Mouse (Mus musculus) urinary bladder, postnatal 25 days (tissue): ENCODE data around the gene Maml3.

Source experiments
- DNase-seq: peaks from one replicate; pipeline ENCODE4 v3.0.0; 2022; ENCODE audit warnings: low spot score

Maml3 gene

DNA sequence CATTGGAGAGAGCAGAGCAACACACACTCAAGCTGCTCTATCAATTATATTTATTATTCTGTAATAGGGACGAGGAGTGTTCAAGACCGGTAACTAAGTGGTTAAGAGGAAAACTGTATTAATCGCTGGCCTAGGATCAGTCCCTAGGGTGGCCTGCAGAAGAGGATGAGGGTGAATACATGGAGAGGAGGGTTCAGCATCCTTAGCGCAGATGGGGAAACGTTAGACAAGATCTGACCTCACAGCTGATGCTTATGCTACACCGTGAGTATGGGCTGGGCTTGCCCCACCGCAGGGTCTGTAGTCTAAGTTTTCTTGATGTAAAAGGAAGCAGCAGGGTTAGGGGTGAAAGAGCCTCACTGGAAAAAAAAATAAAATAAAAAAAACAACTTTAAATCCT lies 285.8 kb downstream of the Maml3 start:
- no peak for DNase-seq

GRCm38 (mm10) chr3:51817919-51818318 lies 287.0 kb downstream of the Maml3 start:
- DNase-seq: no peak

- DNase-seq: no peak
Measured at GRCm38 (mm10) chr3:51817329-51817728, 287.5 kb downstream of the Maml3 start.

DNA sequence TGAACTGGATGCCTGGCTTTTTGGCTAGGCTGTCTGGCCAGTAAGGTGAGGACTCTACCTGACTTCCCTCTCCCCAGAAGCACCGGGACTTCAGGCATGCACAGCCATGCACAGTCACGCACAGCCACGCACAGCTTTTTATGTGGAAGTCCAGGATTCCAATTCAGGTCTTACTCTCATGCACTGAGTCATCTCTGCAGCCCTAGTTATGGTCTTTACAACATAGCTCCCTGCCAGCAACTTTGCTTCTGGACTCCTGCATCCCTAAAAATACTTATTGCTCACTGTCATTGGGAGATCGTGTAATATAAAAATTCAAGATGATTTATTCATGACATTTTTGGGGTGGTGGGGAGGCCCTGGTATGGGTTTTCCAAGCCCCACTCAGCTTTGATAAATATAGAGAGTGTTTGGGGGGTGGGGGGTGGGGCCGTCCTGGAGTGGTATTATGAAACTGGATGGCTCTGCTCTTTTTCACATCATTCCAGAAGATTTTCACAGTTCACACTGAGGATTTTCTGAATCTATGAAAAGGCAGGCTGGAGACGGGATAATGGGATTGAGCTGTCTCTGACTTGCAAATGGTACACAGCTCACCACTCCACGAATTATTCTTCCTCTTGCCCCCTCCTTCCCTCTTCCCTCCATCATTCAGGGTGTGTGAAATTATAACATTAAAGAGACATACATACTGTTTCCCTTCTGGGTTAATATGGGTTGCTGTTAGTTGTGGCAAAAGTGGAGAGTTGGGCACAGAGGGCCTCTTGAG lies 288.2 kb downstream of the Maml3 start:
- DNase-seq: no peak

- no peak for DNase-seq
Measured at GRCm38 (mm10) chr3:51814073-51814472, 290.8 kb downstream of the Maml3 start.

DNA sequence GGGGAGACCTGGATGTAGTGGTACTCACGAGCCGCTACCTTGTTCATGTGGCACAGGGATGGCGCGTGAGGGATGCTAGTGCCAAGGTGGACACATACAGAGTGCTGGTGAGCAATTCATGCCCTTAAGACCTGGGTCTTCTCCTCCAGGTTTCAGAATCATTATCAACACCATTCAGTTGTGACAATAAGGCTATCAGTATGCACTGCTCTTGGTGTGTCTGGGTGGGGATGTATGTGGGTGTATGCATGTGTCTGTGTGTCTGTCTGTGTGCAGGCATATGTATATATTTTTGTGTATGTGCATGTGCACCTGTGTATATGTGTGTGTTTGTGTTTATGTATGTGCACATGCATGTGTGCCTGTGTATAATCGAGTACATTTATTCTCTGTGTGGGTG lies 291.7 kb downstream of the Maml3 start:
- DNase-seq: no peak

GRCm38 (mm10) chr3:51810731-51811130 lies 294.1 kb downstream of the Maml3 start:
- DNase-seq: no peak

- DNase-seq: no peak
Measured at GRCm38 (mm10) chr3:51809822-51810221, 295.1 kb downstream of the Maml3 start.

DNA sequence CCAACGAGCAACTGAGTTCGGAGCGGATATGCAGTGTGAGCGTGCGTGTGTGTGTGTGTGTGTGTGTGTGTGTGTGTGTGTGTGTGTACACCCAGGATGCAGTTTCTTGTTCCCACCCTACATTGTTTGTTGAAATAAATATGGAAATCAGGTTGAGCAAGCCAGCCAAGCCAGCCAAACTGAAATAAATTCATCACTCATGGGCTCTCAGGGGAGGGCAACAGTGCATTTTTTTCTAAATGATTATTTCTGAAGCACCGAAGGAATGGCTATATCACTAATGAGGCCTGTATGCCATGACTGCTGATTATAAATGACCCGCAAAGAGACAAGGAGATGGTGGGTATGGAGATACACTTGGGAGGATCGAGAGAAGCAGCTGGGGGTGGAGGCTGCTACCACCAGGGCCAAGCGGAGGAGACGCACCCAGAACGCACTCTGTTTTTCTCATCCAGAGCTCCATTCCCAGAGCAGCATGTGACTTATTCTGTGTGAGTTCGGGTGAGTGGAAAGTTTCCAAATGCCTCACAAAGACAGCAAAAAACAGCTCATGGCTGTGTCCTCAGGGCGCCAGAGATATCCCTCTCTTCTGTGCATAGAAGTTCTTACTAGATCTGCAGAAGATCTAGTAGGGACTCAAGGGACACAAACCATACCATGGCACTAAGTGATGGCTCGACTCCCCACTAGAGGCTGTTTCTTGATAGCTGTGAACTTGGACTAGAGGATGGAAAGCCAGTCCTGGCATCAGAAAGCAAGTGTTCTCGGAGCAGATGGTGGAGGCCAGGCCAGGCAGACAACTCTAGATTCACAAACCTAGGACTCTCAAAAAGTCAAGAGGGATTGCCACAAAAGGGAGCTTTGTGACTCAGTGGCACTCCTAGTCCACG lies 296.6 kb downstream of the Maml3 start:
- DNase-seq: no peak

- no peak for DNase-seq
Measured at GRCm38 (mm10) chr3:51805488-51806318, 299.2 kb downstream of the Maml3 start.

- DNase-seq: no peak
Measured at GRCm38 (mm10) chr3:51803903-51804302, 301.0 kb downstream of the Maml3 start.

- no peak for DNase-seq
Measured at GRCm38 (mm10) chr3:51799650-51800049, 305.2 kb downstream of the Maml3 start.

DNA sequence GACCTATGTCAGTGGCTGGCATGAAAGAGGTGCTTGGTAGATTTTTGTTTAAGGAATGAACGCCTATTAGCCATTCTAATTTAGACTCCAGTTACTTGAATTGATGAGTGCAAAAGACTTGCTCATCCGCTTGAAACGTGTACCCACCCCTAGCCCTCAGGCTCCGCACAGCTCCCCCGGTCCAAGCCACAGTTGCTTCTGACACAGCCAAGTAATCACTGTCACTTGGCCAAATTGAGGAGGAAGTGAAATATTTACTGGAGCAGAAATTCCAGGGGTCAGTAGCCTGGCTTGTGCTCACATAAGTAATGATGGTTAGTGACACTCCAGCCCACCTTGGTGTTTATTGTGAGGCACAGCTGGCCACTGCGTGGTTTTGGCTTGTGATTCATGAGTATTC lies 308.0 kb downstream of the Maml3 start:
- DNase-seq: no peak

GRCm38 (mm10) chr3:51796219-51796828 lies 308.6 kb downstream of the Maml3 start:
- DNase-seq: no peak

DNA sequence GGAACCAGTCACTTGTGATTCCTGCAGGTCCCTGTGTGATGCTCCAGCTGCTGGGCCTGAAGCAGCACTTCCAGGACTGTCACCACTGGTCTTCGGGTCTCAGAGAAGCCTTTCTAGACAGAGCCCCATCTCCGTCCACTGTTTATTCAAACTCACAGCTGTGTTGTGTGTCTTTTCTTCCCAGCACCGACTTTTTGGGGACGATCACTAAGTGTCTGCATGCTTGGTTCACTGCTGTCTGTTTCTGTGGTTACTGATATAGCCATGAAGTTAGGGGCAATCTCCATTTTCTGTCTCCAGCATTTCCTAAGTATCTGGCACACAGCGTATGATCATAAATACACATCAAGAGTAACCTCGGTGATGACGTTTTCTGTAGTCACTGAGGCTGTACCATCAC lies 313.3 kb downstream of the Maml3 start:
- DNase-seq: no peak

- DNase-seq: no peak
Measured at GRCm38 (mm10) chr3:51789389-51789904, 315.4 kb downstream of the Maml3 start.

DNA sequence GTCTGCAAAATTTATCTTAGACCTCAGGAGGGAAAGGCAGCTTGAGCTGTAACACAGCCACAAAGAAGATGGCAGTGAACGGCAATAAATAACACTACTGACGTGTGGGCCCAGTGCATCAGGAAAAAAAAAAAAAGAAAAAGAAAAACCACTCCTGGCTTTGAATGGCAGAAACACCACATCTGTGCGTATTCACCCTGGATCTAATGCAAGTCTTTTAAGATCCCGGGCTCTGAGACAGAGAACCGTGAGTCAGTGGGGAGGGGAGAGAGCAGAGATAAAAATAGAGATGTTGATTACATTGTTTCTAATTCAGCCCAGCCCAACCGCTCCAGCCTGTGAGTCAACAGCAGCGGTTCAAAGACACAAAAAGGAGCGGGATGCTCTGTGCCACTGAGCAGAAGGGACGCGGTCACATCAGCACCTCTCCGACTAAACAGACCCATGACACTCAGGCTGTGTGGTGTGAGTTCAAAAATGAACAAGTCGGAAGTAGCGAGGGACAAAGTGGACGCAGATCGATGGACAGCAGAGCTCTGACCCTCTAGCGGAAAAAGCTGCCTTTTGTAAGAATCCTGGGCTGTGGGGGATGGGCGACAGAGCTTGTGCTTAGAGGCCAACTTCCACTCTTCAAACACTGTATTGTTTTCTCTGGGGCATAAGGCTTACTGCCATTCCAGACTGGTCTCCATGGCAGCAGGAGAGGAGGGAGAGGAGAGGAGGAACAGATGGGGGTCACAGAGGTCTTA lies 316.1 kb downstream of the Maml3 start:
- peak; percentile 29 for DNase-seq

- DNase-seq: no peak
Measured at GRCm38 (mm10) chr3:51787945-51788344, 316.9 kb downstream of the Maml3 start.

- no peak for DNase-seq
Measured at GRCm38 (mm10) chr3:51785796-51786195, 319.1 kb downstream of the Maml3 start.

DNA sequence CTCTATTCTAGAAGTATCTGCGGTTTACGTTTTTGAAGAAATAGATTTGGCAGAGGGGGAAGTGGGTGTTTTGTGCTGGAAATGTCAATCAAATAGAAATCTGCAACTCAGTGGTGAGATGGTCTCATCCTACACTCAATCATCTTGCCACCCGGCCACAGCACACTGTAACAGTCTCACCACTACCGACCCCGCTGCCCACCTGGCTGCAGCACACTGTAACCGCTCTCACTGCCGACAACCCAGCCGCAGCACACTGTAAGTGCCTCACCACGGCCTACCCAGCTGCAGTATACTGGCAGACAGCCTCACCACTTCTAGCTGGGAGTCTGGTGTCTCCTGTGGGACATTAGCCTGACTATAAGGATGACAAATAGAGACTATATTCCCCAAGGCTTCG lies 322.7 kb downstream of the Maml3 start:
- DNase-seq: no peak
